ENCODE assay signal across 16 mouse cellular contexts in the genomic region with DNA sequence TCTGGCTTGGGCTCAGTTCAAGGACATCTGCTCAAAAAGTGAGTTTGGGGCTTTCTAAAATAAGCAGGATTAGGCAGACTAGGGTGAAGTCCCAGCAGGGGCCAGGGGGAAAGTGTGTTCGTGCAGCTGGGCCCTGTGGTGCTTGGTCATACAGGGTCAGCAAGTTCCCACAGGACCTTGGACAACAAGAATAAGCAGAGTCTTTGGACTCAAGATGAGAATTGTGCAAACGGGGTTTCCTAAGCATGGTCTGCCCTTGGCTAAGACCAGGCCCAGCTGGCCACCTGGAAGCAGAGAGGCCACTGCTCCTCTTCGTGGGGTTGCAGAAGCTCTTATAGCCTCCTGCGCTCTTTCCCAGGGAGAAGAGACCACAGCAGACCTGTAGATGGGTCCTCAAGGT.
DNase-seq lines count a peak whose midpoint lies in the region; TF ChIP-seq lines count a peak whose summit lies in the region.
"Had no signal": no experiment of that assay in that cellular context is flagged by ENCODE, and none has a peak within 500 bp of the region (broad histone marks: within the 10 kb centered on the region; RNA-seq: fewer than 3 reads in every experiment).

No protein-coding gene starts in this region.

- H3K4me3 ChIP-seq in lung, adult 2 months (replicated peaks; ENCODE audit: extremely low read depth, low read depth, low read length) = no peak overlapping the region
- H3K4me3 ChIP-seq: embryonic facial prominence, embryonic 12.5 days; forebrain, embryonic 12.5 days; heart, embryonic 15.5 days; hindbrain, embryonic 15.5 days had no signal

- TF ChIP-seq CTCF in lung, adult 2 months (IDR thresholded peaks at IDR 0.05; ENCODE audit: insufficient read depth, low read length) = no peak

- WGBS in lung, adult 2 months = 65% methylated on average over 4 of the region's 4 CpGs

- no peak for TF ChIP-seq POLR2A in lung, adult 2 months (IDR thresholded peaks at IDR 0.05; ENCODE audit: borderline replicate concordance, extremely low read depth, low read depth, low read length)

- no peaks in the 10 kb centered on the region for H3K4me1 ChIP-seq in lung, adult 2 months (ENCODE audit: control insufficient read depth, insufficient read depth, low read length)
- H3K4me1 ChIP-seq: heart, embryonic 15.5 days had no signal

- peak; percentile 27 for DNase-seq in adrenal gland, adult 8-10 months
- DNase-seq in adrenal gland, postnatal 25 days = no peak
- DNase-seq in lung, postnatal 10 days = peak; percentile 23
- DNase-seq in lung, adult 2 months = no peak
- DNase-seq in lung, postnatal 25 days (ENCODE audit: low spot score) = peak; percentile 13
- no peak for DNase-seq in heart, adult 9 months (ENCODE audit: low spot score in 2 of 2)
- no peak for DNase-seq in left cerebral cortex, adult 8-10 months (ENCODE audit: low spot score in 2 of 2)
- DNase-seq: cerebellum, adult 18-20 months; cerebellum, postnatal 10 days; gastrocnemius, postnatal 10 days; heart, adult 18-20 months; heart, postnatal 14 days had no signal

Comparison
In these comparisons a context has a peak if more than half of its experiments do, and no peak if none do; other contexts are left out.
1. DNase-seq: peak in adrenal gland, adult 8-10 months (single experiment), lung, postnatal 10 days (single experiment) and lung, postnatal 25 days (single experiment); none in adrenal gland, postnatal 25 days (single experiment), lung, adult 2 months (single experiment), heart, adult 9 months (0 of 2) and left cerebral cortex, adult 8-10 months (0 of 2).